Mouse (Mus musculus) layer of hippocampus, adult 18-20 months (tissue): ENCODE measurements around the gene Gm38392. TPM values are rescaled to one million over a fixed set of nuclear protein-coding genes. Genes with fewer than 3 reads are reported as not detected.

Source experiments
- DNase-seq, 2 experiments: peaks; one replicate each; pipeline ENCODE4 v3.0.0; 2022; ENCODE audit warnings: low spot score in 2 of 2
- microRNA-seq, 2 experiments: library from miRNA; unstranded; fragments of <30 nt; microRNA quantifications; one replicate each; pipeline ENCODE4 v1.2.0; 2021
- total RNA-seq, 2 experiments: library from RNA; stranded (reverse); gene quantifications; 2 replicates each; pipeline ENCODE4 v1.2.3; 2021

The Gm38392 gene
- total RNA-seq, 2 experiments from 2014 or later: 0.52 to 0.71 TPM

- DNase-seq: no peak
Observed at GRCm38 (mm10) chr3:88202986-88203385, 84.0 kb downstream of the Gm38392 start.

GRCm38 (mm10) chr3:88201640-88202039 lies 85.4 kb downstream of the Gm38392 start:
- DNase-seq: no peak

- DNase-seq: no peak
Observed at GRCm38 (mm10) chr3:88200972-88201330, 86.1 kb downstream of the Gm38392 start.

GRCm38 (mm10) chr3:88200161-88200971 lies 86.6 kb downstream of the Gm38392 start:
- DNase-seq: no peak

GRCm38 (mm10) chr3:88199541-88200110 lies 87.4 kb downstream of the Gm38392 start:
- no peak for DNase-seq

- no peak for DNase-seq
Observed at GRCm38 (mm10) chr3:88198505-88199020, 88.4 kb downstream of the Gm38392 start.

- DNase-seq: no peak
Observed at GRCm38 (mm10) chr3:88197741-88198504, 89.1 kb downstream of the Gm38392 start.

Small RNAs within 50 kb of the gene (microRNA-seq; reads per million reads assigned to microRNA genes)
- gene Gm25641 (0 reads per million in 2 experiments), gene Mir3093 (40.2 to 42.1 reads per million in 2 experiments), gene Mir9-1 (0 reads per million in 2 experiments)

Other genes starting within 250 kb of the Gm38392 start
- gene Gpatch4, start 244.1 kb downstream of the Gm38392 start, total RNA-seq: 10 to 100 TPM; 16.3 to 16.5 TPM
- gene Naxe, start 228.7 kb downstream of the Gm38392 start, total RNA-seq: 10 to 100 TPM; 81.9 to 82.9 TPM
- not detected for gene Ttc24, start 208.9 kb downstream of the Gm38392 start, total RNA-seq
- gene Iqgap3, start 205.2 kb downstream of the Gm38392 start, total RNA-seq: under 1 TPM; 0.13 to 0.22 TPM
- 100 to 1,000 TPM; 194 to 205 TPM for gene Mef2d, start 144.8 kb downstream of the Gm38392 start, total RNA-seq
- gene Rhbg, start 32.5 kb downstream of the Gm38392 start, total RNA-seq: not detected
- 1 to 10 TPM; 2.7 to 3.9 TPM for gene Tsacc, start 9.8 kb upstream of the Gm38392 start, total RNA-seq
- gene Cct3, start 9.9 kb upstream of the Gm38392 start, total RNA-seq: 100 to 1,000 TPM; 186 to 189 TPM
- 10 to 100 TPM; 89.8 to 94.5 TPM for gene Glmp, start 37.8 kb upstream of the Gm38392 start, total RNA-seq
- 1 to 10 TPM; 1.5 to 2.3 TPM for gene Tmem79, start 48.9 kb upstream of the Gm38392 start, total RNA-seq
- gene Smg5, start 49.0 kb upstream of the Gm38392 start, total RNA-seq: 10 to 100 TPM; 64.5 to 65.7 TPM
- gene Paqr6, start 77.4 kb upstream of the Gm38392 start, total RNA-seq: 10 to 100 TPM; 14.0 to 16.6 TPM
- gene Bglap3, start 85.5 kb upstream of the Gm38392 start, total RNA-seq: under 1 TPM; 0.23 to 0.97 TPM
- not detected for gene Bglap2, start 91.5 kb upstream of the Gm38392 start, total RNA-seq
- not detected for gene Bglap, start 97.3 kb upstream of the Gm38392 start, total RNA-seq
- gene Pmf1, start 123.1 kb upstream of the Gm38392 start, total RNA-seq: 1 to 10 TPM; 5.9 to 6.5 TPM
- gene Slc25a44, start 137.9 kb upstream of the Gm38392 start, total RNA-seq: 10 to 100 TPM; 71.9 to 73.0 TPM
- 10 to 100 TPM; 40.4 to 41.5 TPM for gene Sema4a, start 174.0 kb upstream of the Gm38392 start, total RNA-seq
- gene Lmna, start 222.7 kb upstream of the Gm38392 start, total RNA-seq: 10 to 100 TPM; 36.5 to 40.2 TPM
- 1 to 10 TPM; 2.0 to 2.2 TPM for gene Mex3a, start 245.2 kb upstream of the Gm38392 start, total RNA-seq